In genomic region chr11:117598610-117599009, GRCm38 (mm10) we compare ENCODE assay signal across 8 mouse cellular contexts. TPM values are rescaled to one million over a fixed set of nuclear protein-coding genes. Genes with fewer than 3 reads are reported as not detected.
A peak's percentile ranks its signal among the peaks of the same experiment; 100 is the strongest.
DNase-seq lines count a peak whose midpoint lies in the region; ATAC-seq and TF ChIP-seq lines count a peak whose summit lies in the region.

No protein-coding gene starts in this region.

- H3K4me2 ChIP-seq in neural tube, embryonic 11.5 days (ENCODE audit: low read depth), result peak overlapping the region; percentile 26
- H3K4me2 ChIP-seq in hindbrain, embryonic 12.5 days (replicated peaks), result peak overlapping the region; percentile 38
- H3K4me2 ChIP-seq in lung, postnatal 0 days (replicated peaks; ENCODE audit: low read depth, low read length), result peak overlapping the region; percentile 87
- peak overlapping the region; percentile 75 for H3K4me2 ChIP-seq in stomach, postnatal 0 days (replicated peaks; ENCODE audit: low read depth)

- peak; percentile 25 for DNase-seq in adrenal gland, adult 2 months
- DNase-seq in adrenal gland, postnatal 25 days, result no peak
- DNase-seq in neural tube, embryonic 11.5 days (ENCODE audit: low spot score), result no peak
- no peak for DNase-seq in neural tube, embryonic 10.5 days (ENCODE audit: extremely low spot score, low spot score)
- peak; percentile 42 for DNase-seq in lung, postnatal 0 days (ENCODE audit: low spot score)
- peak; percentile 38 for DNase-seq in stomach, postnatal 0 days (ENCODE audit: low spot score)
- no peak for DNase-seq in adipocyte (ENCODE audit: low spot score)

- no peak overlapping the region for H3K9ac ChIP-seq in neural tube, embryonic 11.5 days (ENCODE audit: low read length)
- no peak overlapping the region for H3K9ac ChIP-seq in hindbrain, embryonic 12.5 days
- H3K9ac ChIP-seq in lung, postnatal 0 days (replicated peaks; ENCODE audit: low read depth), result peak overlapping the region; percentile 43
- H3K9ac ChIP-seq in stomach, postnatal 0 days (ENCODE audit: low read length), result peak overlapping the region; percentile 64

- H3K36me3 ChIP-seq in neural tube, embryonic 11.5 days (ENCODE audit: control insufficient read depth, insufficient read depth, low read length), result no peaks in the 10 kb centered on the region
- no peaks in the 10 kb centered on the region for H3K36me3 ChIP-seq in hindbrain, embryonic 12.5 days
- H3K36me3 ChIP-seq in lung, postnatal 0 days (ENCODE audit: insufficient read depth, low read length), result no peaks in the 10 kb centered on the region
- no peaks in the 10 kb centered on the region for H3K36me3 ChIP-seq in stomach, postnatal 0 days (ENCODE audit: control insufficient read depth, insufficient read depth, low read length)

- WGBS in neural tube, embryonic 11.5 days, result 3% methylated on average over 9 of the region's 9 CpGs
- WGBS in hindbrain, embryonic 12.5 days, result 6% methylated on average over 9 of the region's 9 CpGs
- WGBS in lung, postnatal 0 days, result 6% methylated on average over 9 of the region's 9 CpGs
- 11% methylated on average over 9 of the region's 9 CpGs for WGBS in stomach, postnatal 0 days

- peaks cover 42% of the 10 kb centered on the region for H3K4me1 ChIP-seq in neural tube, embryonic 11.5 days (ENCODE audit: control insufficient read depth, insufficient read depth, low read length)
- peaks cover 50% of the 10 kb centered on the region for H3K4me1 ChIP-seq in hindbrain, embryonic 12.5 days
- peaks cover 7% of the 10 kb centered on the region; the same call in 1 of the 2 replicates for H3K4me1 ChIP-seq in lung, postnatal 0 days (ENCODE audit: insufficient read depth, low read depth, low read length)
- peaks cover 3% of the 10 kb centered on the region; the same call in 1 of the 2 replicates for H3K4me1 ChIP-seq in stomach, postnatal 0 days (replicated peaks; ENCODE audit: control insufficient read depth, insufficient read depth)

- no peaks in the 10 kb centered on the region for H3K9me3 ChIP-seq in neural tube, embryonic 11.5 days (ENCODE audit: control insufficient read depth, low read length)
- H3K9me3 ChIP-seq in hindbrain, embryonic 12.5 days (replicated peaks), result no peaks in the 10 kb centered on the region
- H3K9me3 ChIP-seq in lung, postnatal 0 days (ENCODE audit: low read length), result no peaks in the 10 kb centered on the region
- H3K9me3 ChIP-seq in stomach, postnatal 0 days (ENCODE audit: control insufficient read depth, low read length), result no peaks in the 10 kb centered on the region

- no peak overlapping the region for H3K27ac ChIP-seq in neural tube, embryonic 11.5 days (ENCODE audit: low read depth, low read length)
- peak overlapping the region; percentile 78 for H3K27ac ChIP-seq in hindbrain, embryonic 12.5 days
- no peak overlapping the region for H3K27ac ChIP-seq in lung, postnatal 0 days (ENCODE audit: low read length)
- no peak overlapping the region for H3K27ac ChIP-seq in stomach, postnatal 0 days (replicated peaks)

- TF ChIP-seq EP300 in lung, postnatal 0 days (IDR thresholded peaks at IDR 0.05), result no peak
- no peak for TF ChIP-seq EP300 in stomach, postnatal 0 days (optimal IDR thresholded peaks at IDR 0.05)

- TF ChIP-seq CTCF in lung, postnatal 0 days (IDR thresholded peaks at IDR 0.05), result no peak
- no peak for TF ChIP-seq CTCF in stomach, postnatal 0 days (IDR thresholded peaks at IDR 0.05; ENCODE audit: low read depth)

- no peak overlapping the region for H3K4me3 ChIP-seq in neural tube, embryonic 11.5 days (ENCODE audit: low read depth, low read length)
- no peak overlapping the region; the same call in 1 of the 2 replicates for H3K4me3 ChIP-seq in hindbrain, embryonic 12.5 days
- peak overlapping the region; percentile 60 for H3K4me3 ChIP-seq in lung, postnatal 0 days (ENCODE audit: low read depth, low read length)
- H3K4me3 ChIP-seq in stomach, postnatal 0 days (ENCODE audit: low read depth, low read length), result peak overlapping the region; percentile 49

- ATAC-seq in neural tube, embryonic 11.5 days (ENCODE audit: insufficient read depth, low FRiP score, low TSS enrichment), result no peak
- ATAC-seq in hindbrain, embryonic 12.5 days (ENCODE audit: low FRiP score), result peak; percentile 22; the same call in 1 of the 2 replicates
- 0 out of 2 replicates have a peak, but pooled peaks have one; percentile 17 for ATAC-seq in lung, postnatal 0 days
- ATAC-seq in stomach, postnatal 0 days (ENCODE audit: low FRiP score, low TSS enrichment), result peak; percentile 21; the same call in 1 of the 2 replicates

- peaks cover 10% of the 10 kb centered on the region; the same call in 1 of the 2 replicates for H3K27me3 ChIP-seq in neural tube, embryonic 11.5 days (ENCODE audit: control insufficient read depth, insufficient read depth, low read length)
- H3K27me3 ChIP-seq in hindbrain, embryonic 12.5 days, result peaks cover 64% of the 10 kb centered on the region
- H3K27me3 ChIP-seq in lung, postnatal 0 days (replicated peaks; ENCODE audit: insufficient read depth, low read length), result no peaks in the 10 kb centered on the region
- H3K27me3 ChIP-seq in stomach, postnatal 0 days (ENCODE audit: control insufficient read depth, insufficient read depth, low read length), result no peaks in the 10 kb centered on the region

RNA-seq across cellular contexts. Expression of gene Tnrc6c, which starts 55.5 kb away (rescaled TPM):
- 10 to 100 TPM; 21.1 to 24.6 TPM for total RNA-seq in adrenal gland, adult 2 months (2021)
- 17.0 and 17.1 TPM in 2 replicates for polyA plus RNA-seq in adrenal gland, adult 2 months (2012; rRNA removed)
- total RNA-seq in adrenal gland, postnatal 25 days (2021), result 24.1 and 29.4 TPM in 2 replicates
- 17.1 and 18.2 TPM in 2 replicates for polyA plus RNA-seq in neural tube, embryonic 11.5 days (2014; fragmentation: Nextera tagmentation; extraction: Ambion mirVana)
- 26.3 and 28.3 TPM in 2 replicates for polyA plus RNA-seq in hindbrain, embryonic 12.5 days (2016; fragmentation: Nextera tagmentation; extraction: Ambion mirVana)
- polyA plus RNA-seq in lung, postnatal 0 days (2015; fragmentation: Nextera tagmentation; extraction: Ambion mirVana), result 8.9 and 9.8 TPM in 2 replicates
- polyA plus RNA-seq in stomach, postnatal 0 days (2015; fragmentation: Nextera tagmentation; extraction: Ambion mirVana), result 6.0 and 6.1 TPM in 2 replicates

Comparison
In these comparisons a context has a peak if more than half of its experiments do, and no peak if none do; other contexts are left out.
1. DNase-seq: peak in adrenal gland, adult 2 months (single experiment), lung, postnatal 0 days (single experiment) and stomach, postnatal 0 days (single experiment); none in adrenal gland, postnatal 25 days (single experiment), neural tube, embryonic 11.5 days (single experiment), neural tube, embryonic 10.5 days (single experiment) and adipocyte (single experiment).
2. H3K4me2 ChIP-seq: peak in every context shown above with its lines; median percentile 87 in lung, postnatal 0 days; 75 in stomach, postnatal 0 days; 38 in hindbrain, embryonic 12.5 days; 26 in neural tube, embryonic 11.5 days.
3. H3K4me3 ChIP-seq: peak in lung, postnatal 0 days (single experiment) and stomach, postnatal 0 days (single experiment); none in neural tube, embryonic 11.5 days (single experiment) and hindbrain, embryonic 12.5 days (single experiment).
4. H3K9ac ChIP-seq: peak in lung, postnatal 0 days (single experiment) and stomach, postnatal 0 days (single experiment); none in neural tube, embryonic 11.5 days (single experiment) and hindbrain, embryonic 12.5 days (single experiment).